Mouse (Mus musculus) cerebellum, postnatal 10 days (tissue): ENCODE measurements around the gene Olfr649.

ENCODE experiments used
- DNase-seq, 2 experiments: peaks; one replicate each; pipeline ENCODE4 v3.0.0; 2021; ENCODE audit warnings: mixed read lengths in 2 of 2

The Olfr649 gene

GRCm38 (mm10) chr7:104195885-104196284 lies at the start of gene Olfr649:
Gene Olfr649, minus strand, starts transcription at chr7:104195985.
- no peak for DNase-seq

DNA sequence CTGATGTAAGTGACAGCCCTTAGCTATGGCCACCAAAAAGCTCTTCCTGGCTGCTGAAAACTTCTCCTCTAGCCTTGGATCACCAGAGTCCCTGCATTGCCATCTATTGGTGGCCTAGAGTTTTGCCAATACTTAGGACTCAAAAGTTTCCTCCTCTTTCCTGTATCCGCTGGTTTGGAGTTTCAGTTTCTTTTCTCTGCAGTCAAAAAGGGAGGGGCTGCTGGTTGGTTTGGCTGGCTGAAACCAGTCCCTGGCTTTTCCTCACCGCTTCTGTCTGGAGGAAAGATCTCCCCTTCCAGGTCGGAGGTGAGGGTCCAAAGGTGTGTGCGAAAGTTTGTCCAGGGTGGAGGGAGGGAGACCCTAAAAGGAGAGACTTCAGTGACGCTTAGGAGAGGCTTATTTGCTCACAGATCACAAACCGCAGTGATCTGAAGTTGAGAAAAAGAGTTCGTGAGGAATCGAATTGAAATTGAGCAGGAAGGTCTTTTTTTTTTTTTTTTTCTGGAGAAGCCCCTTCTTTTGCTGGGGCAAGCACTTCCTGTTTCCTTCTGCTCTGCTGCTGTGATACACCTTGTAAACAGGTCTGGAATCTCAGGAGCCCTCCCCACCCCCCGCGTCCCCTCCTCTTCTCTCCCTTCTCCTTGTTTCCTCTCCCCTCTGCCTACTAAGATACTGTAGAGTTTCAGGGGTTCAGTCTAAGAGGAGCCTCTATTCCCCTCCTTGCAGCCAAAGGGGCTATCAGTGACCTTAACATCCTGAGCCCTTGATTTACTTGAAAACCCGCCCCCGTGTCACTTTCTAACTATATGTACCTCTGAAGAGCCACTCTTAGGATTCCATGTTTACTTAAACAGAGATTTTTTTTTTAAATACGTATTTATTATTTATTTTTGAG lies 48.7 kb upstream of the Olfr649 start, which contains the start of gene Trim34a:
TSS of gene Trim34a (plus strand) at position 171 of the 895 bp plus-strand sequence.
- peak; percentile 7 to 9 for DNase-seq

- DNase-seq, result no peak
Measured at GRCm38 (mm10) chr7:104243616-104244015, 47.8 kb upstream of the Olfr649 start.

DNA sequence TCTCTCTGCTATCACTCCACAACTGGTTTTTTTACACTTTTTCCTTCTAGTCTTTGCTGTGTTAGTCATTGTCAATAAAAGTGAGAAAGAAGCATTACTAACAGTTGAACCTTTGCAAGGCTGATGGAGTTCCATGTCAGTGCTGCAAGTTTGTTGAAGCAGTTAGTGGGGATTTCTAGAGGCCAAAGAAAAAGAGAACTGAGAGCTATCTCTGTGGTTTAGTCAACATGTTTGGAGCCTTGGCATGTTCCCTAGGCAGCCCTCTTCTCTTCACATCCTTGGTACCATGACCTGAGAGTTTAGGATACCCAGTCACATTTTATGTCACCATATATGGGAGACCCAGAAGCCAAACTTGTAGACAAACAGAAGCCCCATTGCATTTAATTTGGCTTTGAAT lies 45.1 kb upstream of the Olfr649 start:
- no peak for DNase-seq

GRCm38 (mm10) chr7:104231203-104231602 lies 35.4 kb upstream of the Olfr649 start:
- DNase-seq, result no peak

- peak; percentile 45 to 66 for DNase-seq
Measured at GRCm38 (mm10) chr7:104218701-104219569, 23.1 kb upstream of the Olfr649 start, which contains the start of gene Trim6. Gene Trim6, plus strand, starts transcription at chr7:104218793.

- no peak for DNase-seq
Measured at GRCm38 (mm10) chr7:104217881-104218280, 22.1 kb upstream of the Olfr649 start.

DNA sequence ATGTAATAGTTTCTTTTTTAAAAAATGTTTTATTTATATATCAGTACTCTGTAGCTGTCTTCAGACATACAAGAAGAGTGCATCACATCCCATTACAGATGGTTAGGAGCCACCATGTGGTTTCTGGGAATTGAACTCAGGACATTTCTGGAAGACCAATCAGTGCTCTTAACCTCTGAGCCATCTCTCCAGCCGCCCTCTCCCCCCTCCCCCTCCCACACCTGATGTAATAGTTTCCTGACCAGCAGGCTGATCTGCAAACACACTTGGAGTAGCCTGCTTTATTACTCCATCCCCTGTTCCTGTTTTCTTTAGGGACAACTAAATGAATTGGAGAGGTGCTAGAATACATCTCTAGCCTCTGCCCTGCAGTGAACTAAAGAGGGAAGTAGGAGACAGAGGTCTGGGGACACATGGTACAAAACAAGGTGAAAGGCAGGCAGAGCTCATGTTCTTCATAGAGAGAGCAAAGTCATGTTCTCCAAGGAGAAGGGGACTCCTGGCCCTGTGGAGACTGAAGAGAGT lies 20.3 kb upstream of the Olfr649 start:
- no peak for DNase-seq

DNA sequence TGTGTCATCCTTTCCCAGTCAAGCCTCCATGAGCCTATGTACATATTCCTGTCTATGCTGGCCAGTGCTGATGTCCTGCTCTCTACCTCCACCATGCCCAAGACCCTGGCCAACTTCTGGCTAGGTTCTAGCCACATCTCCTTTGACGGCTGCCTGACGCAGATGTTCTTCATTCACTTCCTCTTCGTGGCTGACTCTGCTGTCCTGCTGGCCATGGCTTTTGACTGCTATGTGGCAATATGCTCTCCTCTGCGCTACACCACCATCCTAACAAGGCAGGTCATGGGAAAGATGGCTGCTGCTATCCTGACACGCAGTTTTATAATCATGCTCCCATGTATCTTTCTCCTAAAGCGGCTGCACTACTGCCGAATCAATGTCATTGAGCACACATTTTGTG lies 10.4 kb upstream of the Olfr649 start:
- DNase-seq, result no peak

DNA sequence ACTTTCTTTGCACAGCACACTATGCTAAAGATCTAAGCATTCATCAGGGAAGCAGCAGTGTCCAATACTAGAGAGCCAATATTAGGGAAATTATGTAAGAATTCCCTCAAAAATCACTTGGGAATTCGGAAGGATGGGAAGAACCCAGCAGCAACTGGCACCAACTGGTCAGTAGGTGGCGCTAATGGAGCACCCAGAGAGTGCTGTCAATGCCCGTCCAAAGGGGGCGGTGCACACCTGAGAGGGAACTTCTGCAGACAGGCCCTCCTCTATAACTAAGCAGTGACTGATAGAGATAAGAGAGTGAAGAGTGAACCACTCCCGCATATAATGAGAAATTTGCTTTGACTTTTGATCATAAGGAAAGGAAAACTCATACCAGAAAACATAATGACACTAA lies 4.0 kb upstream of the Olfr649 start:
- DNase-seq, result peak; percentile 52

DNA sequence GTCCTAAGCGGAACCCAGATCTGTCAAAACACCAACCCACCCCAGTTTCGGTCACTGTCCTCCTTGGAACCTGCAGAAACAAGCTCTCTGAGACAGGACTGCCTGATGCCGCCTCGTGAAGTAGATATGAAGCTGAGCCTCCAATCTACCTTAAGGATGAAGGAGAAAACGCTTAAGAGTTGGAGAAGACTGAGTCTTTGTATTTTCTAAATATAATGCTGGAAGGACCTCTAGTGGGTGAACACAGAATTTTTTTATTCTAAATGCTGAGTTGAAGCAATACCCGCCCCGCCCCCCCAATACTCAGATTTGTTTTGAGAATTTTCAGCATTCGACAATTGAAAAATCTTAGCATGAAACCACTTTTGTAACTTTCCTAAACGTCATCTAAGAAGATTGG lies 4.5 kb downstream of the Olfr649 start:
- DNase-seq, result no peak

DNA sequence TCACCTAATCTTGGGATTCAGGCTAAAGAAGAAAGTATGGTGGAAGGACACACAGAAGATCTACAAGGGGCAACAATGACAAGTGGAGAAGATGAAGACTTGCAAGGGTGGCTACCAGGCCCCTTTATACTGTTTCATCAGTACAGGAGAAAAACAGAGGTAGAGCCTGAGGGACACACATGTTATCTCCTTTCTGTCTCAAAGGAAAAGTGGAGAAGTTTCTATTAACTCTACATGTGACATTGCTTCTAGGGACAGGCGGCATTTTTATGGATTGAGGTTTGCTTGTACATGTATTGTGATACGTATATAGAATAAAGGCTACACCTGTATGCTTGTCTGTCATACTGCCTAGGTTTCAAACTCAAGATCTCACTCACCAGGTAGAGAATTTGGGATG lies 12.5 kb downstream of the Olfr649 start, which contains the start of gene Olfr648:
TSS of gene Olfr648 (minus strand) at position 101 of the 400 bp plus-strand sequence.
- DNase-seq, result no peak

DNA sequence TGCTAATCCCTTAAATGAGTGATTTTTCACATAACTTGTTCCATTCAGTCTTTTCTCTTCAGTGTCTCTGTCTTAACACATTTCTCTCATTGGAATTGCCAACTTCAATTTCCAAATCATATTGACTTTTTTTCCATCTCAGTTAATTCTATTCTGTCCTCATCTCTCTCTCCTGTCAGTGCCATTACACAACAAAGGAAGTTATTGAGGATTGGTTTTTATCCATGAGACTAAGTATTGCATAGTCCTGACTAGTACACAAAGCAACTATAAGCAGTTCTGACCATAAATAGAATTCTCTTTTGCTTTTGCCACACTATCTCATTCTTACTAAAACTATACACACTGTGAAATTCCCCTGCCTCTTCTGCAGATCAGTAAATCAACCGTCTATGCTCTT lies 16.7 kb downstream of the Olfr649 start:
- DNase-seq, result no peak

GRCm38 (mm10) chr7:104178422-104179054 lies 17.2 kb downstream of the Olfr649 start:
- no peak for DNase-seq

DNA sequence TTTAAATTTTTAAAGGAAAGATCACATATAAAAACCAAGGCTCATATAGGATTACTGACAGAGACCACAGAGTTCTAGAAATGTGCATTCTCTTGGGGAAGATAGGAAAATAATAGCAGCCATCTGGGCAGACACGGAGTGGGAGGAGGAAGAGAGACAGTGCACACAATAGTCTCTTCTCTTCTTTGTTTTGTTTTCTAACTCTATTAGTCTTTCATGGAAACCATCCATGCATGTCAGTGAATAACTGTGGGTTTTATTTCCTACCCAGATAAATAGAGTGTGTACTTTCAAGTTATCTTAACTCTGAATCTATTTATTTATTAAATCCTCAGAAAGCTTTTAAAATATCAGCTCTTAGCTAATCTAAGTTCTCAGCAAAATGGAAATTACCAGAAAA lies 20.7 kb downstream of the Olfr649 start:
- no peak for DNase-seq

- DNase-seq, result no peak
Measured at GRCm38 (mm10) chr7:104169634-104170204, 26.1 kb downstream of the Olfr649 start.

DNA sequence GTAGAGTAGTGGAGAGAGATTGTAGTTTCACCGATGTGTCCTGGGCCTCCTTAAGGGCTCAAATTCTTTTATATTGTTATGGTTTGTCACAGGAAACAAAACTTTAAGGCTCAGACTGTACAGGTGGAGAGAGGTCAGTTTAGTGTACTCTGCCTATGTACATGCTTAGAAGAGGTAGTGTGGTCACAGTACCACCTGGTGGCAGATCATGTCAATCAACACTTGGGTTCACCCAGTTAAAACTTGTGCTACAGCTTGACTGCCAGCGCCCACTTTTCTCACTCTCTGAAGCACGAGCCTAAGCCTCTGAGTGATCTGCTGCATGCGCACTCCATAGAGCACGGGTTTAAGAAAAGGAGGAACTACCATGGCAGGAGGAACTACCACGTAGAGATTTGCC lies 28.7 kb downstream of the Olfr649 start:
- no peak for DNase-seq

GRCm38 (mm10) chr7:104150456-104150855 lies 45.3 kb downstream of the Olfr649 start, which contains the start of gene Ubqlnl:
Gene Ubqlnl, minus strand, starts transcription at chr7:104150556.
- DNase-seq, result no peak

DNA sequence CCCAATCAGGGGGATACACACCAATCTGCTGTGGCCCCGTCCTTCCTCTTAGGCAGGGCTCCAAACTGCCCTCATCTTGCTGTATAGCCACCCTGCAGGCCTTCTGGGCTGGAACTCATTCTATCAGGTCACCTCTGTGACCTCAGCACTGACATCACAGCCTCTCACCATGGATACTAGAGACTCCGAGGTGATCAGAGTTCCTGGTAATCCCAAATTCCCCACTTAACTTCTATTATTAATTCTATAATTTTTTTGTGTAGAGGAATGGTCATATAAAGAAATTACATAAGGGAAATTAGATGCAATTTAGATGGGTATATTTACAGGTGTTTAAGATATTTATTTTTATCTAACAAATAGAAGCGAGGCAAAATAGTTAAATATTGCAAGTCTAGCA lies 52.6 kb downstream of the Olfr649 start, which contains the start of gene Ubqln3:
TSS of gene Ubqln3 (minus strand) at position 101 of the 400 bp plus-strand sequence.
- DNase-seq, result no peak
